13 mouse cellular contexts compared by ENCODE assay signal in genomic region chr12:16136214-16136671, GRCm38 (mm10).
DNase-seq lines count a peak whose midpoint lies in the region; ATAC-seq lines count a peak whose summit lies in the region.
"Had no signal": no experiment of that assay in that cellular context is flagged by ENCODE, and none has a peak within 500 bp of the region (broad histone marks: within the 10 kb centered on the region; RNA-seq: fewer than 3 reads in every experiment).

No protein-coding gene starts in this region.

- intact Hi-C loops in heart, postnatal 14 days (cut with DNase I), result no loop called here

- H3K9me3 ChIP-seq in liver, embryonic 16.5 days (replicated peaks; ENCODE audit: control insufficient read depth, low read length), result no peaks in the 10 kb centered on the region
- no peaks in the 10 kb centered on the region for H3K9me3 ChIP-seq in intestine, embryonic 16.5 days (ENCODE audit: control insufficient read depth, low read length)
- H3K9me3 ChIP-seq: embryonic facial prominence, embryonic 15.5 days had no signal

- no peak overlapping the region for H3K4me3 ChIP-seq in liver, embryonic 16.5 days (ENCODE audit: low read depth, low read length)
- no peak overlapping the region for H3K4me3 ChIP-seq in intestine, embryonic 16.5 days (ENCODE audit: low read length)
- H3K4me3 ChIP-seq: embryonic facial prominence, embryonic 15.5 days had no signal

- no peak overlapping the region for H3K4me2 ChIP-seq in liver, embryonic 16.5 days (ENCODE audit: low read depth, low read length)
- no peak overlapping the region for H3K4me2 ChIP-seq in intestine, embryonic 16.5 days (ENCODE audit: low read depth, low read length)
- H3K4me2 ChIP-seq: embryonic facial prominence, embryonic 15.5 days had no signal

- no peaks in the 10 kb centered on the region for H3K27me3 ChIP-seq in liver, embryonic 16.5 days (ENCODE audit: control insufficient read depth, insufficient read depth, low read depth, low read length)
- H3K27me3 ChIP-seq in intestine, embryonic 16.5 days (replicated peaks; ENCODE audit: control insufficient read depth, insufficient read depth, low read length), result no peaks in the 10 kb centered on the region
- H3K27me3 ChIP-seq: embryonic facial prominence, embryonic 15.5 days; Patski had no signal

- H3K9ac ChIP-seq in liver, embryonic 16.5 days (ENCODE audit: low read depth, low read length), result no peak overlapping the region
- H3K9ac ChIP-seq in intestine, embryonic 16.5 days (ENCODE audit: low read depth, low read length), result no peak overlapping the region
- H3K9ac ChIP-seq: embryonic facial prominence, embryonic 15.5 days had no signal

- no peak overlapping the region for H3K27ac ChIP-seq in liver, embryonic 16.5 days (ENCODE audit: low read length)
- H3K27ac ChIP-seq in intestine, embryonic 16.5 days (ENCODE audit: low read length), result no peak overlapping the region
- H3K27ac ChIP-seq: embryonic facial prominence, embryonic 15.5 days had no signal

- no peaks in the 10 kb centered on the region for H3K4me1 ChIP-seq in liver, embryonic 16.5 days (ENCODE audit: control insufficient read depth, low read depth, low read length)
- no peaks in the 10 kb centered on the region for H3K4me1 ChIP-seq in intestine, embryonic 16.5 days (ENCODE audit: control insufficient read depth, insufficient read depth, low read length)

- peak; percentile 47 for ATAC-seq in liver, embryonic 16.5 days (ENCODE audit: low read depth)
- ATAC-seq in intestine, embryonic 16.5 days, result no peak
- ATAC-seq: Patski had no signal

- H3K36me3 ChIP-seq in liver, embryonic 16.5 days (ENCODE audit: control insufficient read depth, insufficient read depth), result no peaks in the 10 kb centered on the region
- H3K36me3 ChIP-seq in intestine, embryonic 16.5 days (ENCODE audit: control insufficient read depth, insufficient read depth, low read length), result no peaks in the 10 kb centered on the region
- H3K36me3 ChIP-seq: embryonic facial prominence, embryonic 15.5 days had no signal

- WGBS in liver, embryonic 16.5 days (ENCODE audit: insufficient replicate concordance), result 3% methylated on average over 5 of the region's 5 CpGs
- 25% methylated on average over 5 of the region's 5 CpGs for WGBS in intestine, embryonic 16.5 days

- DNase-seq in thymus, postnatal 25 days, result peak; percentile 14
- no peak for DNase-seq in thymus, postnatal 0 days (ENCODE audit: low spot score)
- peak; percentile 5 for DNase-seq in WW6 (ENCODE audit: low read depth, low spot score)
- no peak for DNase-seq in cerebellum, postnatal 14 days
- no peak for DNase-seq in heart, postnatal 14 days
- DNase-seq: cerebellum, adult 2 months; kidney, adult 9 months; right cerebral cortex, postnatal 4 days; thymus, adult 2 months had no signal

Comparison
In these comparisons a context has a peak if more than half of its experiments do, and no peak if none do; other contexts are left out.
1. DNase-seq: peak in thymus, postnatal 25 days (single experiment) and WW6 (single experiment); none in thymus, postnatal 0 days (single experiment), cerebellum, postnatal 14 days (0 of 2) and heart, postnatal 14 days (0 of 2).